Mouse (Mus musculus) adrenal gland, postnatal 14 days (tissue): ENCODE data around the gene Alg2. TPM values are rescaled to one million over a fixed set of nuclear protein-coding genes. Genes with fewer than 3 reads are reported as not detected.
A peak's percentile ranks its signal among the peaks of the same experiment; 100 is the strongest.

Source experiments
- DNase-seq: peaks from one replicate; pipeline ENCODE4 v3.0.0; 2021; ENCODE audit warnings: mixed read lengths
- total RNA-seq: library from RNA; stranded (reverse); gene quantifications from 2 replicates; pipeline ENCODE4 v1.2.3, GENCODE M21; 2021

Gene Alg2
- total RNA-seq, 1 experiment from 2014 or later: 92.9 TPM

DNA sequence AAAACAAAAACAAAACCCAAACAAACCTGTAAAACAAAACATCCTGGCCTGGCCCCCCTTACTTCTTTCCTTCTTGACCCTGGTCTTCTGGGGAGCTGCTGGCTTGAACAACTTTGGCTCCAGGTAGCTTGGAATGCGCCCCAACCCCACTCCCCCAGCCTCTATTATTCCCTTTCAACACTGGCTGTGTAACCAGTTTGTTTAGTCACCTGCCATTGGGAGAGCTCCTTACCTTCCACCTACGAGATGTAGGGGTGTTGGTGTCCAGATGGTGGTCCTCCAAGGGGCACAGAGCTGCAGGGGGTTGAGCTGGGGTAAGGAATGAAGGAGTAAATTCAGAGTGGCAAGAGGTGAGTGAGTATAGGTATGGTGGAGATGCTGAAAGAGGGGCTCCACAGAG is 6.9 kb downstream of the Alg2 start:
- DNase-seq: no peak

DNA sequence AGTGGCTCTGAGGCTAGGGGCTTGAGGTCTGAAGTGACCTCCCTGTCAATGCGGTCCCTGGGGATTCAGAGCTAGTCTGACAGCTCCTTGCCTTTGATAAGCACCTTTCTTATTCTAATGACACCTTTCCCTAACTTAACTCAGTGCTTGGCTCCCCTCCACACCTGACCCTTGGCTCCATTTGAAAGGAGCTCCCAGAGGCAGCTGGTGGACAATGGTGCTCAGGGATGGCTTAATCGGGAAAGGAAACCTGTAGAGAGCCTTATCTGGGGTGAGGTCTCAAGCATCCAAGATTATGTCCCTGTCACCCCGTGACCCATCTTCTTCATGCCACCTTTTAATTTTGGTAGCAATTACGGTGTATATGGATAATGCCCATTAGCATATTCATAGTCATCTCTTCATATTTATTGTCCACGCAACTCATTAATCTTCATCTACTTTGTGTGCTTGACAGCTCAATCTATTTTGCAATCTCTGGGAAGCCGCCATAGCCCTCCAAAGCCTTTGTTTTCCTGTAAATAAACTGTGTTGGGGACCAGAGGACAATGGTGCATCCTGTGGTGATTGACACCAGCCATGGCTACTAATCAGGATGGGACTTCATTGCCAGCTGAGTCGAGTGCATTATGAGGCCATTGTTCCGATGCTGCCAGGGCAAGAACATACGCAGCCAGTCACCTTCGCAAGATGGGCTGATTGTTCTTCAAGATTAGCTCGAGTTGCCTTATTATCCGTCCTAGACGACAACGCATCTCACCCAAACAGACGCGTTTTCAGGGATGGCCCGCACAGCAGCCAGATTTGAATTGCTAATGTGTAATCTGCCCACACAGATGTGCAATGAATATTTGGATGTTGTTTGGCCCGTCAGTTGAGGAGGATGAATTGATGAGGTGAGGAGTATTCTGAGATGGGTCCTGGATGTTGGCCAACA is 24.3 kb downstream of the Alg2 start:
- DNase-seq: no peak

DNA sequence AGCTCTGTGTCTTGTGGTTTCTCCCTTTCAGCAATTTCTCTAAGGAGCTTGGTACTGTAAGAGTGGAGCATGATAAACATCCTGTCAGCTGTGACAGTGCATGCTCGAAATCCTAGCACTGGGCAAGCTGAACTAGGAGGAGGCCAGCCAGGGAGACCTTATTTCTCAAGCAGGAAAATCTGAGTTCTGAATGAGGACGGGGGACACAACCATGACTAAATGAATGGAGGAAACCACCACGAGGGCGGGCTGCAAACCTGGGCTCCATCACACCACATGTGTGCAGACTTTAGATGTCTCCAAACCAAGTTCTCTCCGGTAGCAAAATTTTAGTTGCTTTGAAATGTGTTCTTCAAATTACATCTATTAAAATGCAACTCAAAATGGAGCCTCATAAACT is 25.0 kb downstream of the Alg2 start:
- DNase-seq: no peak

DNA sequence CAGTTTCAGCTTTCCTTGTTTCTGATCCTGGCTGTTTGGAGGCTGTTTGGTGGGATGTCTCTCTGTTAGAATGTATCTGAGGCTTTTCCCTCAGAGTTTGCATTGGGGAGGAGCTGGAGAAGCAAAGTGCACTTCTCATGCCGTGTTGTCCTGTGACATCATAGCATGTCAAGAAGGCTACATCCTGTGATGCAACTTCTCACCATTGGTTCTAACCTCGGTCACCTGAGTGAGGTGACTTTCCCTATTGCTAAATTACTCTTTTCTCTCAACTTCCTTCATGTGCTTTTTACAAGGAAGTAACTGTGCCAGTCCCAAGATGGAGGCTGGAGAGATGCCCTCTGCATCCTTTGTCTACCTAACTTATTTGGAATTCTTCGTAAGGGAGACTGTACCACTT is 25.6 kb downstream of the Alg2 start:
- DNase-seq: no peak

DNA sequence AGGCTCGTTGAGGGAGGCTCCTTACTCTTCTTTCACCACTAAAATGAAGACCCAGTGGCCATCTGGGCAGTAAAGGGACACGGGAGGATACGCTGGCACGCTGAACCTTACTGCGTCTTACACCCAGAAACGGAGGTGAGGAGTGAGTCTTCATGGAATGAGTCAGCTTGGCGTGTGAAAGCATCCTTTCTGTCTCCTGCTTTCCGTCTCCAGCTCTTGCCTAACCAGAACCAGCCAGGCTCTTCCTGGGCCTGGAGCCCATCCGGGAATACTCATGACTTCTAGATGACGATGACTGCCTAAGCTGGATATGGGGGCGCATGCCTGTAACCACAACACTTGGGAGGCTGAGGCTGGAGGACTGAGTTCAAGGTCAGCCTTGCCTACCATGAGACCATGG is 33.2 kb downstream of the Alg2 start:
- peak; percentile 48 for DNase-seq

DNA sequence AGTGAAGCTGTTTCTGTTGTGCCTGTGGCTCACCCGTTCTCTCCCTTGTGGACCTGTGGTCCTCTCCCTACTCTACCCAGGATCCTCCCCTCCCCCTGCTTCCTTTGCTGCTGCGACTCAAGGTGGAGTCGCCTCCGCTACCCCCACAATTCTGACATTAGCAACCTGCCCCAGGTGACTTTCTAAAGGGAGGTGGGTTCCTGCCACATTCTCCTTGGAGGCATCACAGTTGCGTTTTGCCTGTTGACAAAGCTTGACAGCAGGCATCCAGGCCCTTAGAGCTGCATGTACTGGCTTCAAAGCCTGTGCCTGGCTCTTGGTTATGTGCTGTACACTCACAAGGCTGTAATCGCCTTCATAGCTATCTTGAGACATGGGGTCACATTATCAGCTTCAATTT is 35.2 kb downstream of the Alg2 start:
- DNase-seq: no peak

DNA sequence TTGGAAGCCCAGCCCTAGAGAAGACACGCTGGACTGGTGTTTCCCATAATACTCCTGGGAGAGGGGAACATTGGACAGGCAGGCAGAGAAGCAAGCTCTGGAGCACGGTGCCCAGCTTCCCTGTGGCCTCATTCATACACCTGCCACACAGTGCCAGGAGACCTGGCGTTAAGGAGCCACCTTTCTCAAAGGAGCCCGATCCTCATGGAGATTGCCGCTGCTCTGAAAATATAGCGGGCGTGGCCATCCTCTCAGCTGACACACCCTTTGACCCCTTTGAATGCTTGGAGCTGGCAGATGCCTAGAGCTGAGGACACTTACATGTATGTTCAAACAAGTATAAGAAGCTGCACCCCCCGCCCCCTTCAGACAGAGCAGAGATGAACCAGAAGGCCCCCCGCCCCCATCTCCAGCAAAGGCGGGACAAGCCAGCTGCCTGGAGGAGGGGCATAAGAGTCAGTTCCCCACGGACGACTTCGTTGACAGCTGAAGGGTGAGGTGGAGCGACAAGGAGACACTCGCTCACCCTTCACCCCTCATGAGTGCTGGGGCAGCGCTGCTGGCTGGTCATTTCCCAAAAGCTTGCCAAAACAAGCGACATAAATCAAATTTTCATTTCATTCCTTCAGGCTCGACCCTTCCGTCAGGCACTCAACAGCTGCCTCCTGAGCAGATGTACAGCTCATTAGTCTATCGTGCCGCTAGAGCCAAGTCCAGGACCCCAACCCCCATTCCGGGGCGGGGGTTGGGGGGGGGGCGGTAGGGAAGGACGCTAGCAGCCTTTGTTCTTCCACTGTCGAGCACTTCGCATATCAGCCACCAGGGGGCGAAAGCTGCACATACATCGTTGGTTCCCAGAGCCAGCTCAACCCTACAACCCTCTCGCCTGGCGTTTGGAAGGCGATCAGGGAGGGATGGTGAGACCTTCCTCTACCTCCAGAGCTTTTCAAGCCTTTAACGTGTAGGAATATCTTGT is 36.5 kb downstream of the Alg2 start:
- DNase-seq: peak; percentile 90

DNA sequence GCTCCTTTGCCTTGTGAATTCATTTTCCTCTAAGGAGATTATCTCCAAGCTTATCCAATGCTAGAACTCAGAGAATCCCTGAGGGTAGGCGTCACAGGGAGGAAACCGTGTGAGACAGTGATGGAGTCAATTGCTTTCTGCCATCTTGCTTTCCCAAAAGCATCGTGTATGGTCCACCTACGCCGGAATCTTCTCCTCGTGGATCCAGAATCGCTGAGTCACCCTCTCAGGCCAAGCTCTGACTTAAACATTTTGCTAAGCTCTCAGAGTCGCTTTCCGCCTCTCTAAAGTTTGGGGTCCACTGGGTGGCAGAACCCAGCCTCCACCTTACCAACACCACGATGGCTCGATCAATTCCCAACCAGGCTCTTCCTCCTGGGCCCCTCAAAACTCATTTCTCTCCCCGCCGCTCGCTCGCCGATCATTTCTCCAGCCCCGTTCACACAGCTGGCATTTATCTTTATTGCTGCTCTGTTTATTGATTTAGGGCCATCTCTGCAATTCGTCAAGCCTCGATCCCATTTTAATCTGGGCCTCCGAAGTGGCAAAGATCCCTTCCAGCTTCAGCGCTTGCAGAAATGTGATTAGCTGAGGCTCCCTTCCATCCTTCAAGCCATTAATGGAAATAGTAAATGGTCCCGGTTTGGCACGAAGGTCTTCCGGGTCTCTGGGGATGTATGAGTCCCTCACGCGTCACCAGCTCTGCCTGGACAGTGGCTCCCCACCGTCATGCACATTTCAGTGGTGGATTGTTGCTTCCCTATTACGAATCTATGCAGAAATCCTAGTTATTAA is 38.4 kb downstream of the Alg2 start:
- no peak for DNase-seq

DNA sequence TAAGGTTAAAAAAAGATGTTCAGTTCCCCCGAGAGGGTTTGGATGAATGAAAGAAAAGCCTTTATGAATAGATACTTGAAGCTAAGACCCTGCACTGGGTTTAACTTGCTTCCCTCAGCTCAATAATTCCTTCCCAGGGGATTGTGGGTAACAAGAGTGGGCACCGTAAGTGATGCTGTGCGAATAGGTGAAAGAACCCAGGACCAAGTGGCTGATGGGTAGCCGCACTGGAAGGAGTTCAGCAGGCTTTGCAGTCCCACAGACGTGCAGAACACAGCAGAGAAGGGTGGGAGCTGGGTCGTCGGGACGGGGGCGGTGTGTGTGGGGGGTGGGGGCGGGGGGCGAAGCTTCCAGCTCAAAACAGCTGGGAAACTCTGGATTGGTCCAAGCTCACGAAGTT is 39.0 kb downstream of the Alg2 start:
- DNase-seq: no peak

DNA sequence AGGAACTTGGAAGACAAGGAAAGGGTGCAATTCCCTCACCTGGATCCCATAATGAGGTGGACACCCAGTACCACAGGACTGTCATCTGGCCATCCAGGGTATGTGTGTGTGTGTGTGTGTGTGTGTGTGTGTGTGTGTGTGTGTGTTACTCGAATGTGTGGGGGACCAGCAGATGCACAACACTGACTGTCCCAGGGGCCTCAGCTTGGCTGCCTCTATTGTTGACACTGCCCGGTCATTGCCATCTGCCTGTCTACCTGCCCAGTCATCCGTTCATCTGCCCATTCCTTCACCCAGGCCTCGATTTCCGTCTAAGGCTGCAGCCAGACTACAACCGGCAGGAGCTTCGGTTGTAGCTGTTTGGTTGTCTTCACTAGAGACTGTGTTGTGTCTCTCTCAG is 41.4 kb downstream of the Alg2 start:
- DNase-seq: no peak

DNA sequence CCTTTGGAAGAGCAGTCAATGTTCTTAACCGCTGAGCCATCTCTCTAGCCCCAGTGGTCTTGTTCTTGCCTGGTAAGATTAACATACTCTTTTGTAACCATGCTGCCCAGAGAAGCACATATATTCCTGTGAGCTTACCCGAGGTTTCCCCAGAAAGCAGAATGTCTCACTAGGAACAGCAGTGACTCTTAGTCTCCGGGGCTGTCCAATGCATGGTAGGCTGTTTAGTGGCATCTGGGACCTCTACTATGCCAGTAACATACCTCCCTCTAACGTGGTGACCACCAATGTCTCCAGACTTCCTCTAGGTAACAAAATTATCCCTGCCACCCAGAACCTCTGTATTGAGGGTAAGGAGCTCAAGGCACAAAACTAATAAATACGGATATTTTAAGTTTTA is 43.1 kb downstream of the Alg2 start:
- no peak for DNase-seq

DNA sequence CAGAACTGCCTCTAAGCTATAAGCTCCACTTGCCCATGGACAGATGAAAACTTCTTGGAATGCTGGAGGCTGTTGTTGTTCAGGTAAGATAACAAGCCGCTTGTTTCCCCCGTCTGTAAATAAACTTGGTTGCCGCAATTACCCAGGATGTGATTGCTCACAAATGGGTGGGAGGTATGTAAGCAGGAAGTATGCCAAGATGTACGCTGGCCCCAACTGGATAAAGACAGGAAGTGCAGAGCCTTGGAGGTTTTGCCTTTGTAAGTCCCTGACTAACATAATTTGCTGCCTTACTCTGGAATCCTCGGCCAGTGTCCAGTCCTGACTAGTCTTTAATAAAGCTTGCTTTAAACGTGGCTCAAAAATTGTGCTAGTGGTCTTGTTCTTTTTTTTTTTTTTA is 43.6 kb downstream of the Alg2 start:
- no peak for DNase-seq

DNA sequence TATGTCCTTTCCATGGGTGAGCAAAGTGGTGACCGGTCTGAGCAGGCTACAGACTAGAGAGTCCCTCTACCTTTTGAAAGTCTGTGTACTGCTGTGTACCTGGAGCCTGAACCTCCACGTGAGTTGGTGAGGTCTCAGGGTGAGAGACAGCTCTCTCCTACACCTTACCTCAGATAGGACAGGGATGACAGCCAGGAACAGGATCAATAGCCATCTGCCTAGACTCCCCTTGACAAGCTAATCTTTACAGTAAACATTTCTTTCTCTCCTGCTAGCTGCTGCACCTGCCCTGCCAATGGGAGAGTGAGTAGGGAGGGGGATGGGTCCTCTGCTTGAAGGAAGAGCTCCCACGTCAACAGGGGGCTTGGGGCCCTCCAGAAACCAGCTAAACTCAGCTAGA is 46.5 kb downstream of the Alg2 start:
- DNase-seq: no peak

DNA sequence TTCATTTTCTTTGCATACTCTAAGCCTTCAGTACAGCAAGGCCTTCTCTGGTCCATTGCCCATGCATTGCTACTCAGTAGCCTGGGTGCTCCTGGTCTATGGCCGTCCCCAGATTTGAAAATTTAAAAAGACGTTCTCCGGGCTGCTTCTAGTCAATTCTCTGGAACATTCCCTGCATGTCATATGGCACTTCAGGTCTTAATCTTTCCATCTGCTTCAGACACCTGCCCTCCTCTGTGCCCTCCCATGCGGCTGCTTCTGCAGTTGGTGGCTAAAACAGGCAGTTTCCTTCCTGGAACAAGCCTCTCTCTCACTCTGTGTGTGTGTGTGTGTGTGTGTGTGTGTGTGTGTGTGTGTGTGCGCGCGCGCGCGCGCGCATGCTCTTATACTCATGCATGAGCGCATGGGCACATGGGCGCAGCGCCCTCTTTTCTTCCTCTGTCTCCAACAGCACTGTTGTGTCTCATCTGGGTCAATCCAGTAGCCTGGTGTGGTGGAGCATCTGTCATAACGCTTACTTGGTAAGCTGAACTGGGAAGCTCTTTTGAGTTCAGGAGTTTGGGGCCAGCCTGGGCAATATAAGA is 48.8 kb downstream of the Alg2 start:
- DNase-seq: no peak

DNA sequence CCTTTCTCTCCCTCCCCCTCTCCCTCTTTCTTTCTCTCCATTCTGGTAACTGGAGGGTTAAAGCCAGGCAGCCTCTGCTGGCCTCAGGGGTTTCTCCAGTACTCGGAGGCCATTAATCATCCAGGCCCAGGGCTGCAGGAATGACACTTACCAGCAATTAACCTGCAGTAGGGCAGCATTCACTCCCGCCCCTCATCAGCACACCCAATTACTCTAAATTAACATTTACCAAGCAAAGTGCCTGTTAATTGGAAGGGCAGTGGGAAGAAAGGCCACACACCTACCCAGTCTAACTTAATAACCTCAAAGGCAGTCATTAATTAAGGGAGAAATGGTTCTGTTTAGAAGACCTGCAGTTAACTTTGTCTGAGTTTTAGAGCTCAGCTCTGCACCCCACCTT is 49.8 kb downstream of the Alg2 start:
- DNase-seq: no peak

DNA sequence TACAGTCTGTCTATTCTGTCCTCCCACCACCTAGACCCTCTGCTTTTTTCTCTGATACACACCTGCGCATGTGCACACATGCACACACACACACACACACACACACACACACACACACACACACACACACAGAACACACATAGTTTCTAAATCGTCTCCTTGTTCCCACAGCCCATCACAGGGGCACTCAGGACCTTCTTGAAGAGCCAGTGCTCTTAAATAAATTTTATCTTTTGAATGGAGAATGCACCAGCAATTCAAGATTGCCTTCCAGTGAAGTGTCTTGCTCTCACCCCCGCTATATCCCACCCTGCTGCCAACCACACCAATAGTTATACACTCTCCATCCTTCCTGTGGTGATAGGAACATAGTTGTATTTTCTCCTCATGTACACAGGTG is 51.2 kb downstream of the Alg2 start:
- no peak for DNase-seq

DNA sequence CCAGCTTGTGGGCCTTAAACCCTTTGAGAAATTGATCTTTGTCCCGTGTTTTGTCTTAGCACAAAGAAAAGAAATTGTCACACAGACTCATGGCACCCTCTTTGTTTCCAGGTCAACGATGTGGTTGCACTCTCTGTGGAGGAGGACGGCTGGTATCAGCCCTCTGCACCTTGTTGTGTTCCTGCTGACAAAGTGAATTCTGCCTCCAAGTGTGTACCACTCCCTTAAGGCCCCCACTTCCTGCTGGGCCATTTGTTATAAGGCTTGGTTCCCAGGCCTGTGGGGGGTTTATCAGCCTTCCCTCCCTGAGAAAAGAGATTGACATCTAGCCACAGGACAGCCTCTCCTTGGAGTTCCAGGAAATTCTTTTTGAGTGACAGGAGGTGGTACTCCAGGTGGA is 51.9 kb downstream of the Alg2 start:
- DNase-seq: no peak

DNA sequence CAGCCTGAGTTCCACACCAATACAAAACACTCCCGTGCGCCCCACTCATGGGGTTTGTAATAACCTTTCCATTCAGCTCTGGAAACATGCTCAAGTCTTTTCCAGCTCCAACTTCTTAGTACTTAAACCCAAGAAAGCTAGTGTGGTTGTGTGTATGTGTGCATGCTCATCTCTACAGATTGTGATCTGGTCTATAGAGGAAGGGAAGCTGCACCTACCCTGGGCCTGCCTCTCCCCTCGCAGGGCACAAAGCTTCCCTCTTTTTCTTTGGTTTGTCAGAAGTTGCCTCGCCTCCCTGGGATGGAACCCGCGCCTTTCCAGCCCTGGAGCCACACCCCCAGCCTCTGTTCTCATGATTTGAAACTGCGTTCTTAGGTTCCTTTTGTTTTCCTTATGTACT is 53.9 kb downstream of the Alg2 start:
- no peak for DNase-seq

DNA sequence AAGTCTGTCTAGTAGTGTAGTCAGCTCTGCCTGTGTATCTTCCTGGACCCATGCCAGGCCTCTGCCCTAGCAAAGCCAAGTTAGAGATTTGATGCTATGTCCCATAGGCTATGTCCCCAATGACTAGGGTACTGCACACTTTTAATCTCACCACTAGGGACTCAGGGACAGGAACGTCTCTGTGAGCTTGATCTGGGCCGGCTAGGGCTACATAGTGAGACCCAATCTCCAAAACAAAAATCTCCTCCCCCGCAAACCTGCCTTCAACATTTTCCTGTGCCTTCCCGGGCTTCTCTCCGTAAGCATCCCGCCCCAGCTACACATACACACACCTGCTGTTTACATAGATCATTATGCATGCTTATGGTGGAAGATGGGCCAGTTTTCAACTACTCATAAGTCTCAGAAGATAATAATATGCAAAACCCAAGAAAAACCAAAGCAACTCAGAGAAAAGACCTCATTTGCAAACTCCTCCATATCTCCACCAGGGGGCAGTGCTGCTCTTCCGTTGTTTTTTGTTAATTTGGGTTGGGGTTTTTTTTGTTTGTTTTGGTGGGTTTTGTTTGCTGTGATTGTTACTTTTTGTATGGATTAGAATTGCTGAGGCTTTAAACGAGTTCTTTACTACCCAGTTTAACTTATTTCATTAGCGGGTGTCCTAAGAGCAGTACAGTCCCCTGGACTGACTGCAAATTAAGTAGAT is 54.7 kb downstream of the Alg2 start:
- DNase-seq: no peak

DNA sequence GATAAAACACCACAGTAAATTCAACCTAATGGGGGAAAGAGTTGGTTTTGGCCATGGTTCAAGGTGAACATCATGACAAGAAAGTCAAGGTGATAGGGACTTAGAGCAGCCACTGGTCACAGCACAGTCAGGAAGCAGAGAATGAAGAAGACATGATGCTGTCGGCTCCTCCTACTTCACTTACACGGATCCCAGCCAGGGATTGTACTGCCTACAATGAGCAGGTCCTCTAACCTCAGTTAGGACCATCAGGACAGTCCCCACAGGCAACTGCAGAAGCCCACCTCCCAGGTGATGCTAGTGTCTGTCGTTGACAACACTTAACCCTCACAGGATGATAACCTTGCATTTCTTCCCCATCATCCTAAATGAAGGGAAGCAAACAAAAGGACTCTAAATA is 56.3 kb downstream of the Alg2 start:
- peak; percentile 20 for DNase-seq
